Mouse (Mus musculus): ENCODE data around the gene Fastkd1. TPM values are rescaled to one million over a fixed set of nuclear protein-coding genes. Genes with fewer than 3 reads are reported as not detected.
A peak's percentile ranks its signal among the peaks of the same experiment; 100 is the strongest.
"Not testable (repeated sequence)": the region's sequence is repeated elsewhere in the genome, so short reads cannot be mapped to it uniquely, and the experiment has no call there.

Gene Fastkd1
- polyA plus RNA-seq, 1 experiment from 2014 or later: 8.4 TPM

- ATAC-seq: no peak
- Histone ChIP-seq H3K27me3 (replicated peaks) (no peaks in the 10 kb centered on the region), H3K4me2 (no peak overlapping the region), H3K4me3 (no peak overlapping the region), H3K4me1 (no peaks in the 10 kb centered on the region), H3K36me3 (no peaks in the 10 kb centered on the region), H3K27ac (no peak overlapping the region), H3K9me3 (replicated peaks) (no peaks in the 10 kb centered on the region), H3K9ac (no peak overlapping the region)
- WGBS (ENCODE audit: insufficient replicate concordance): 75% methylated on average over 6 of the region's 6 CpGs
Measured at GRCm38 (mm10) chr2:69668414-69668813, 44.9 kb downstream of the Fastkd1 start.

- Histone ChIP-seq H3K36me3 (no peaks in the 10 kb centered on the region), H3K9me3 (replicated peaks) (no peaks in the 10 kb centered on the region)
- 83% methylated on average over 4 of the region's 4 CpGs for WGBS (ENCODE audit: insufficient replicate concordance)
Measured at GRCm38 (mm10) chr2:69667656-69668055, 45.7 kb downstream of the Fastkd1 start.

GRCm38 (mm10) chr2:69663827-69664476 is 49.4 kb downstream of the Fastkd1 start:
- Histone ChIP-seq H3K4me3 (no peak overlapping the region), H3K9me3 (replicated peaks) (no peaks in the 10 kb centered on the region), H3K9ac (no peak overlapping the region), H3K36me3 (no peaks in the 10 kb centered on the region), H3K4me1 (no peaks in the 10 kb centered on the region), H3K27ac (no peak overlapping the region), H3K4me2 (no peak overlapping the region), H3K27me3 (replicated peaks) (no peaks in the 10 kb centered on the region)
- no peak for ATAC-seq
- 75% methylated on average over 13 of the region's 13 CpGs for WGBS (ENCODE audit: insufficient replicate concordance)

More at GRCm38 (mm10) chr2:69667656-69668055, 45.7 kb downstream of the Fastkd1 start:
- Histone ChIP-seq H3K27ac (no peak overlapping the region), H3K27me3 (replicated peaks) (no peaks in the 10 kb centered on the region), H3K4me2 (no peak overlapping the region), H3K9ac (no peak overlapping the region), H3K4me3 (no peak overlapping the region), H3K4me1 (no peaks in the 10 kb centered on the region)
- no peak for ATAC-seq

GRCm38 (mm10) chr2:69659326-69659725 is 54.0 kb downstream of the Fastkd1 start:
- no peak overlapping the region for H3K9ac ChIP-seq
- no peaks in the 10 kb centered on the region for H3K27me3 ChIP-seq (replicated peaks)
- 82% methylated on average over 4 of the region's 4 CpGs for WGBS (ENCODE audit: insufficient replicate concordance)

GRCm38 (mm10) chr2:69649716-69650115 is 63.6 kb downstream of the Fastkd1 start:
- WGBS (ENCODE audit: insufficient replicate concordance): 79% methylated on average over 5 of the region's 5 CpGs
- no peaks in the 10 kb centered on the region for H3K36me3 ChIP-seq
- no peak overlapping the region for H3K4me2 ChIP-seq
- H3K4me3 ChIP-seq: no peak overlapping the region
- peaks cover 16% of the 10 kb centered on the region for H3K4me1 ChIP-seq
- no peak overlapping the region for H3K9ac ChIP-seq
- no peak overlapping the region for H3K27ac ChIP-seq
- H3K27me3 ChIP-seq (replicated peaks): no peaks in the 10 kb centered on the region
- no peak for ATAC-seq
- no peaks in the 10 kb centered on the region for H3K9me3 ChIP-seq (replicated peaks)

More at GRCm38 (mm10) chr2:69659326-69659725, 54.0 kb downstream of the Fastkd1 start:
- Histone ChIP-seq H3K4me3 (no peak overlapping the region), H3K36me3 (no peaks in the 10 kb centered on the region), H3K4me1 (no peaks in the 10 kb centered on the region), H3K9me3 (replicated peaks) (no peaks in the 10 kb centered on the region), H3K27ac (no peak overlapping the region), H3K4me2 (no peak overlapping the region)
- no peak for ATAC-seq

- no peaks in the 10 kb centered on the region for H3K9me3 ChIP-seq (replicated peaks)
- H3K4me3 ChIP-seq: peak within 1 kb of the TSS; percentile 76
- H3K36me3 ChIP-seq: no peaks in the 10 kb centered on the region
- H3K4me2 ChIP-seq: peak within 1 kb of the TSS; percentile 93
- H3K4me1 ChIP-seq: peaks cover 16% of the 10 kb centered on the region
- peak within 1 kb of the TSS; percentile 70 for H3K9ac ChIP-seq
- no peaks in the 10 kb centered on the region for H3K27me3 ChIP-seq (replicated peaks)
- no peak within 1 kb of the TSS for H3K27ac ChIP-seq
- WGBS (ENCODE audit: insufficient replicate concordance): 4% methylated on average over 43 of the region's 43 CpGs
- ATAC-seq: peak; percentile 84
Measured at GRCm38 (mm10) chr2:69646726-69647490, 66.4 kb downstream of the Fastkd1 start, which contains the start of gene Bbs5. Bbs5 (plus strand) TSS chr2:69647171.

GRCm38 (mm10) chr2:69644968-69645617 is 68.2 kb downstream of the Fastkd1 start:
- Histone ChIP-seq H3K4me2 (no peak overlapping the region), H3K27me3 (replicated peaks) (0 out of 2 replicates have a peak, but pooled peaks cover 5% of the 10 kb centered on the region), H3K27ac (no peak overlapping the region), H3K9me3 (replicated peaks) (no peaks in the 10 kb centered on the region), H3K36me3 (no peaks in the 10 kb centered on the region), H3K4me3 (no peak overlapping the region), H3K4me1 (peaks cover 16% of the 10 kb centered on the region), H3K9ac (no peak overlapping the region)
- WGBS (ENCODE audit: insufficient replicate concordance): 79% methylated on average over 11 of the region's 11 CpGs
- no peak for ATAC-seq

GRCm38 (mm10) chr2:69640100-69640499 is 73.2 kb downstream of the Fastkd1 start:
- no peak overlapping the region for H3K4me2 ChIP-seq
- 70% methylated on average over 10 of the region's 10 CpGs for WGBS (ENCODE audit: insufficient replicate concordance)
- H3K27me3 ChIP-seq (replicated peaks): 0 out of 2 replicates have a peak, but pooled peaks cover 7% of the 10 kb centered on the region
- no peaks in the 10 kb centered on the region for H3K36me3 ChIP-seq
- H3K4me1 ChIP-seq: peaks cover 4% of the 10 kb centered on the region; the same call in 1 of the 2 replicates
- H3K4me3 ChIP-seq: no peak overlapping the region
- ATAC-seq: no peak
- H3K9ac ChIP-seq: no peak overlapping the region
- no peaks in the 10 kb centered on the region for H3K9me3 ChIP-seq (replicated peaks)
- no peak overlapping the region for H3K27ac ChIP-seq

GRCm38 (mm10) chr2:69637989-69638388 is 75.3 kb downstream of the Fastkd1 start:
- H3K4me2 ChIP-seq; H3K36me3 ChIP-seq; H3K4me3 ChIP-seq; H3K9me3 ChIP-seq (replicated peaks); H3K9ac ChIP-seq; H3K27ac ChIP-seq; ATAC-seq; H3K4me1 ChIP-seq: not testable (repeated sequence)
- H3K27me3 ChIP-seq (replicated peaks): peaks cover 16% of the 10 kb centered on the region
- 71% methylated on average over 7 of the region's 7 CpGs for WGBS (ENCODE audit: insufficient replicate concordance)

Other genes starting within 250 kb of the Fastkd1 start
- gene Lrp2, start 127.5 kb downstream of the Fastkd1 start, polyA plus RNA-seq (2016; fragmentation: Nextera tagmentation; extraction: Ambion mirVana): 0.10 and 0.29 TPM in 2 replicates
- 4.9 and 6.8 TPM in 2 replicates for gene Bbs5, start 66.3 kb downstream of the Fastkd1 start, polyA plus RNA-seq (2016; fragmentation: Nextera tagmentation; extraction: Ambion mirVana)
- gene Klhl41, start 43.4 kb downstream of the Fastkd1 start, polyA plus RNA-seq (2016; fragmentation: Nextera tagmentation; extraction: Ambion mirVana): 0.13 and 0.39 TPM in 2 replicates
- gene Ppig, start 9.0 kb upstream of the Fastkd1 start, polyA plus RNA-seq (2016; fragmentation: Nextera tagmentation; extraction: Ambion mirVana): 104 and 109 TPM in 2 replicates
- 0.46 and 0.53 TPM in 2 replicates for gene Ccdc173, start 76.1 kb upstream of the Fastkd1 start, polyA plus RNA-seq (2016; fragmentation: Nextera tagmentation; extraction: Ambion mirVana)
- 16.3 and 16.7 TPM in 2 replicates for gene Phospho2, start 76.1 kb upstream of the Fastkd1 start, polyA plus RNA-seq (2016; fragmentation: Nextera tagmentation; extraction: Ambion mirVana)
- 31.3 and 31.9 TPM in 2 replicates for gene Klhl23, start 108.4 kb upstream of the Fastkd1 start, polyA plus RNA-seq (2016; fragmentation: Nextera tagmentation; extraction: Ambion mirVana)
- 219 and 226 TPM in 2 replicates for gene Ssb, start 148.0 kb upstream of the Fastkd1 start, polyA plus RNA-seq (2016; fragmentation: Nextera tagmentation; extraction: Ambion mirVana)
- 46.1 and 47.5 TPM in 2 replicates for gene Mettl5, start 172.1 kb upstream of the Fastkd1 start, polyA plus RNA-seq (2016; fragmentation: Nextera tagmentation; extraction: Ambion mirVana)
- gene Ubr3, start 183.7 kb upstream of the Fastkd1 start, polyA plus RNA-seq (2016; fragmentation: Nextera tagmentation; extraction: Ambion mirVana): 7.7 and 9.2 TPM in 2 replicates

Measured in liver, embryonic 12.5 days (tissue).